Mouse (Mus musculus) intestine, postnatal 0 days (tissue): ENCODE data around the gene H2-M10.4. TPM values are rescaled to one million over a fixed set of nuclear protein-coding genes. Genes with fewer than 3 reads are reported as not detected.

Source experiments
- ATAC-seq: fragments of 200-750 bp; cut with Nextera tagmentation; 2 replicates; pipeline ENCODE4 v1.8.0; 2017; ENCODE audit warnings: mild to moderate bottlenecking, moderate TSS enrichment, moderate library complexity
- H3K27ac ChIP-seq: fragments of 300-500 bp; sonication (generic); 2 replicates; pipeline ENCODE4 v1.5.1; 2014; ENCODE audit warnings: mild to moderate bottlenecking, low read depth, low read length, moderate library complexity
- H3K27me3 ChIP-seq: fragments of 300-500 bp; sonication (generic); replicated peaks from 2 replicates; pipeline ENCODE4 v1.6.1; 2014; ENCODE audit warnings: low read length, mixed read lengths; ENCODE audit not compliant: control insufficient read depth, insufficient read depth
- H3K36me3 ChIP-seq: fragments of 300-500 bp; sonication (generic); 2 replicates; pipeline ENCODE4 v1.6.1; 2014; ENCODE audit warnings: mild to moderate bottlenecking, moderate library complexity; ENCODE audit not compliant: control insufficient read depth, insufficient read depth
- H3K4me1 ChIP-seq: fragments of 300-500 bp; sonication (generic); replicated peaks from 2 replicates; pipeline ENCODE4 v1.6.1; 2014; ENCODE audit warnings: antibody characterized with exemption, low read length, mixed read lengths; ENCODE audit not compliant: control insufficient read depth, insufficient read depth
- H3K4me2 ChIP-seq: fragments of 300-500 bp; sonication (generic); replicated peaks from 2 replicates; pipeline ENCODE4 v1.6.1; 2014; ENCODE audit warnings: low read depth, mild to moderate bottlenecking, moderate library complexity
- H3K4me3 ChIP-seq: fragments of 300-500 bp; sonication (generic); 2 replicates; pipeline ENCODE4 v1.5.1; 2014; ENCODE audit warnings: low read depth, low read length
- H3K9ac ChIP-seq: fragments of 300-500 bp; sonication (generic); 2 replicates; pipeline ENCODE4 v1.6.1; 2014; ENCODE audit warnings: mild to moderate bottlenecking, low read depth, low read length
- H3K9me3 ChIP-seq: fragments of 300-500 bp; sonication (generic); 2 replicates; pipeline ENCODE4 v1.6.1; 2016; ENCODE audit warnings: mixed run types; ENCODE audit not compliant: control insufficient read depth
- CTCF ChIP-seq: sonication (generic); IDR thresholded peaks from 2 replicates; pipeline ENCODE4 v1.5.1; 2016; ENCODE audit warnings: low read depth, mild to moderate bottlenecking, control low read depth, antibody characterized with exemption, moderate library complexity
- WGBS: fragments of 180-500 bp; shearing (Covaris S2); extraction: QIAGEN DNeasy Blood & Tissue Kit; methylation state at CpG from one replicate; pipeline ENCODE4 v1.1.7; 2014; 5-methylcytosine and 5-hydroxymethylcytosine counted together
- polyA plus RNA-seq: library from polyadenylated mRNA; unstranded; fragments of >200 nt; fragmentation: Nextera tagmentation; extraction: Ambion mirVana; gene quantifications from 2 replicates; pipeline ENCODE4 v1.2.1, GENCODE M21; 2015

Gene H2-M10.4
- polyA plus RNA-seq, 1 experiment from 2014 or later: not detected

DNA sequence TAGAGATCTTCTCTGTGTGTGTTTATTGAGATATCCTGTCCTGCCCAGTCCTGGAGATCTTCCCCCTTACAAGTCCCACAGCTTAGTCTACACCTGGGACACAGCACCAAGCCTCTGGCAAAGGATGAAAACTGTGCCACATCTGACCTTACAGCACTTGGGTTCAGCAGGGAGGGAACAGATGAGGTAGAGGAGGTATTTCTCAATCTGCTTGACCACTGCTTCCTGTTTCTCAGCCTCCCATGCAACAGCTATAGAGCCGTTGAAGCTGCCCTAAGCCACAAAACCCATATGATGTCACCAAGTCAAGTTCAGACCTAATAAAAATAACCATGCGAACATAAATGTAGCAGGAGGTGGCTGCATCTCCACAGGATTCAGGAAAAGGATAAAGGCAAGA, 30.7 kb downstream of the H2-M10.4 start:
- no peak overlapping the region for H3K9ac ChIP-seq
- WGBS: 65% methylated on average over 2 of the region's 2 CpGs
- ATAC-seq: no peak
- no peaks in the 10 kb centered on the region for H3K9me3 ChIP-seq
- H3K4me1 ChIP-seq: no peaks in the 10 kb centered on the region
- no peak overlapping the region for H3K4me3 ChIP-seq
- no peaks in the 10 kb centered on the region for H3K27me3 ChIP-seq
- H3K36me3 ChIP-seq: no peaks in the 10 kb centered on the region
- TF ChIP-seq CTCF: no peak
- no peak overlapping the region for H3K4me2 ChIP-seq
- no peak overlapping the region for H3K27ac ChIP-seq

DNA sequence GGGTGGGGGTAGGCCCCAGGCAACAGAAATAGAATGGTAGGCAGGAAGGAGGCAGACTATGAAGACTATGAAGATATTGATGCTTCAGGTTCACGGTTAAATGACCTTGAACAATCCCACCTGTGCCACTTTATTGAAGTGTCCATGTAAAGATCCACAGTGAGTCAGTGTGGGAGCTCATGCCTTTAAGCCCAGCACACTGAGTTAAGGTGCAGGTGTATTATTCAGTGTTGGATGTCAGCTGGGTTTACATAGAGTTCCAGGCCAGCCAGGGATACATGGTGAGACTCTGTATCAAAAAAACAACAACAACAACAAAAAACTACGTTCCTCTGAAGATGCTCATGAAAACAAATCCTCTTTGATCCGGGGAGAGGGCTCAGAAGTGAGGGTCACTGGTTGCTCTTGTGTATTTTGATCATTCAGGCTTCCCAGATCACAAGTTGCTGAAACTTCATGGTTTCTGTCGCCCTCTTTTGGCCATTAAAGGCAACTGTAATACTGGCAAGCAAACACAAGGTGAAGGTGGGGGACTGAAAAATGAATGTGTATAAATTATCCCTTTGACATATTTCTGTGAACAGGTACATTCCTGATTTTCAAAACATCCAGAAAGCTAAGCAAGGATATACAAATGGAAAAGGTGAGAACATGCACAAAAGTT, 43.9 kb downstream of the H2-M10.4 start:
- Histone ChIP-seq H3K4me1 (no peaks in the 10 kb centered on the region), H3K36me3 (no peaks in the 10 kb centered on the region), H3K27me3 (no peaks in the 10 kb centered on the region), H3K9ac (no peak overlapping the region), H3K4me3 (no peak overlapping the region), H3K9me3 (no peaks in the 10 kb centered on the region), H3K4me2 (no peak overlapping the region), H3K27ac (no peak overlapping the region)
- no peak for ATAC-seq
- peak; percentile 86 for TF ChIP-seq CTCF
- WGBS: 16% methylated on average over 4 of the region's 4 CpGs

DNA sequence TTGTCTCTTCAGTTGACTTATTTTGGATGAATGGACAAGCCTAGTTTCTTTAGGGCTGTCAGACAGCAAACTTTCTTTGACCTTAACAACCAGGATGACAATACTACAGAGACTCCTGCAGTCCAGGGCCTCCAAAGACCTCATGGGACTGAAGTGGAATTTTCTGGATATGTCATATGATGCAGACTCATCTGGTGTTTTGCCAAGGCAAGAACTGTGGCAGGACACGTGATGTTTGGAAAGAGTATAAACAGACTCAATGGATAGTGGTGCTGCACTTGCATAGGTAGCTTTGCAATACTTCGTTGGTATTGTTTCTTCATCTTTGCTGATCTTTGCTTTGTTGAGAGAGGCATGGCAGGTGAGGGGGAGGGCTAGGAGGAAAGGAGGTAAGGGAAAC, 44.7 kb downstream of the H2-M10.4 start:
- Histone ChIP-seq H3K9ac (no peak overlapping the region), H3K27me3 (no peaks in the 10 kb centered on the region), H3K36me3 (no peaks in the 10 kb centered on the region), H3K4me2 (no peak overlapping the region), H3K9me3 (no peaks in the 10 kb centered on the region), H3K27ac (no peak overlapping the region), H3K4me3 (no peak overlapping the region), H3K4me1 (no peaks in the 10 kb centered on the region)
- no peak for ATAC-seq
- TF ChIP-seq CTCF: no peak
- 42% methylated on average over 2 of the region's 2 CpGs for WGBS

DNA sequence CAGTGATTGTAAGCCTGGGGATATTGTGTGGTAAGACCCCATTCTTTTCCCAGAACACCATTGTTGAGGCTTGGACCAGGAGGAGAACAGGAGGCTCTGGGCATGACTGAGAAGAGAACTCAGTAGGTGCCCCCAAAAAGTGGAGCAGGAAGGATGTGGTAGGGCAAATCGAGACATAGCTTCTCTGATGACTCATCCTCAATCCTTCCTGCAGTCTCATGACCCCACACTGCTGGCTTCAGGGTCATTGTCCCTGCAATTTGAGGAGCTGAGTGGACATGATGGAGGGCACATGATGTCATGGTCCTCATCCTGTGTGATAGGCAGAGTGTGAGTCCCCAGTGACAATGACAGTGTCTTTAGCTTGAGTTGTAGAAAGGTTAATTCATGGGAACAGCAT, 46.7 kb downstream of the H2-M10.4 start:
- 50% methylated on average over 1 of the region's 1 CpGs for WGBS
- Histone ChIP-seq H3K9ac (no peak overlapping the region), H3K4me2 (no peak overlapping the region), H3K4me1 (no peaks in the 10 kb centered on the region), H3K9me3 (no peaks in the 10 kb centered on the region), H3K27me3 (no peaks in the 10 kb centered on the region), H3K36me3 (no peaks in the 10 kb centered on the region), H3K4me3 (no peak overlapping the region), H3K27ac (no peak overlapping the region)
- TF ChIP-seq CTCF: no peak
- no peak for ATAC-seq

DNA sequence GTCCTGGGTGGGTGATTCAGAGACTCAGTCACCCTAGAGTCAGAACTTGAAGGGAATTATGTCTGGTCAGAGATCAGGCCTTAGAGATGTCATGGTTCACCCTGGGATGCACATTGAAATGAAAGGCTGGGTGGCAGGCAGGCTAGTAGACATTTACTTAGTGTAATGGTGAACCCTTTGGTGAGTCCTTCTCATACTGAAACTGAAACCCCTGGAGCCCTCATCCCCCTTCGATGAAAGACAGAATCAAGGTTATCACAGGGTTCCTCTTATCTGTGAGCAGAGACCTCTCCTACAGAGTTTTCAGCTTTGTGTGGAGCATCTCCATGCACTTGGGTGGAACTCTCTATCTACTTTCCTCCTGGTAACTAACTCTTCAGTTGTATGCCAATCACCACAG, 47.8 kb downstream of the H2-M10.4 start:
- no peak overlapping the region for H3K9ac ChIP-seq
- no peak overlapping the region for H3K27ac ChIP-seq
- no peaks in the 10 kb centered on the region for H3K9me3 ChIP-seq
- no peak for TF ChIP-seq CTCF
- no peaks in the 10 kb centered on the region for H3K36me3 ChIP-seq
- no peak overlapping the region for H3K4me3 ChIP-seq
- no peak overlapping the region for H3K4me2 ChIP-seq
- no peaks in the 10 kb centered on the region for H3K4me1 ChIP-seq
- no peak for ATAC-seq
- WGBS: 74% methylated on average over 1 of the region's 1 CpGs
- no peaks in the 10 kb centered on the region for H3K27me3 ChIP-seq

Other genes starting within 250 kb of the H2-M10.4 start
- gene Rpp21, start 204.3 kb downstream of the H2-M10.4 start, polyA plus RNA-seq: 103 and 110 TPM in 2 replicates
- gene Trim39, start 190.1 kb downstream of the H2-M10.4 start, polyA plus RNA-seq: 4.2 and 5.7 TPM in 2 replicates
- gene H2-M10.2, start 175.8 kb downstream of the H2-M10.4 start, polyA plus RNA-seq: not detected in 2 replicates
- not detected in 2 replicates for gene H2-M10.1, start 136.2 kb downstream of the H2-M10.4 start, polyA plus RNA-seq
- not detected in 2 replicates for gene H2-M10.3, start 93.9 kb downstream of the H2-M10.4 start, polyA plus RNA-seq
- not detected in 2 replicates for gene H2-M11, start 84.7 kb upstream of the H2-M10.4 start, polyA plus RNA-seq
- gene H2-M9, start 180.3 kb upstream of the H2-M10.4 start, polyA plus RNA-seq: 0.27 and 0.42 TPM in 2 replicates
- not detected in 2 replicates for gene H2-M1, start 209.9 kb upstream of the H2-M10.4 start, polyA plus RNA-seq